Mouse (Mus musculus) heart, adult 2 months (tissue): ENCODE data around the gene Bcl2l10.

ENCODE experiments used
- CTCF ChIP-seq: fragments of 200-600 bp; IDR thresholded peaks from 2 replicates; pipeline ENCODE4 v1.8.1; 2022; ENCODE audit warnings: antibody characterized with exemption, mild to moderate bottlenecking, moderate library complexity
- EP300 ChIP-seq: fragments of 200-500 bp; IDR thresholded peaks from 2 replicates; pipeline ENCODE4 v1.6.1; 2011; ENCODE audit warnings: low read depth, low read length, control low read depth; ENCODE audit not compliant: insufficient read depth
- POLR2A ChIP-seq: fragments of 200-500 bp; IDR thresholded peaks from 2 replicates; pipeline ENCODE4 v1.6.1; 2011; ENCODE audit warnings: mild to moderate bottlenecking, low read depth, low read length, control low read depth; ENCODE audit not compliant: insufficient read depth

GRCm38 (mm10) chr9:75313138-75313831 is 34.3 kb upstream of the Bcl2l10 start:
- TF ChIP-seq EP300, result no peak
- no peak for TF ChIP-seq CTCF
- no peak for TF ChIP-seq POLR2A
